Mouse (Mus musculus): Measurements from ENCODE around the gene Ddx25. TPM values are rescaled to one million over a fixed set of nuclear protein-coding genes. Genes with fewer than 3 reads are reported as not detected.

The Ddx25 gene
- polyA plus RNA-seq, 1 experiment from 2014 or later = 32.4 TPM

- WGBS = 81% methylated on average over 5 of the region's 5 CpGs
Measured at GRCm38 (mm10) chr9:35516182-35516581, 42.1 kb downstream of the Ddx25 start.

DNA sequence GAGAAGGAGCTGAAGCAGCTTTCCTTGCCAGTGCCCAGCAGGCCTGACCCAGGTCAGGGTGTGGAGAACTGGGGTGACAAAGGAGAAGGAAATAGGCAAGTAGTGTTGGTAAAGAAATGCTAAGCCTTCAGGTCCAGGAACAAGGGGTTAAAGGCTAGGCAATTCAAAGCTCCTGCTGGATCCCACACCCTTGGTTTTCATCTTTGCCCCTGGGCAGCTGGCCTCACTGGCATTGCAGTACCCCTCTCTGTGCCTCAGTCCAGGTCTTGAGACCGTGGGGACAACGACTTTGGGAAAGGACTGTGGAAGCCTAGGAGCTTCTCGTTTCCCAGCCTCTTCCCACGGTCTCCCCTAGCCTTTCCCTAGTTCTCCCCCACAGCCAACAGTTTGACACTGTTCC, 44.4 kb downstream of the Ddx25 start:
- no peak for ATAC-seq
- Histone ChIP-seq H3K4me3 (ENCODE audit: low read depth, low read length) (no peak overlapping the region), H3K9me3 (replicated peaks; ENCODE audit: control insufficient read depth, low read length, poor library complexity, severe bottlenecking) (no peaks in the 10 kb centered on the region), H3K4me2 (ENCODE audit: low read length) (no peak overlapping the region), H3K36me3 (ENCODE audit: control insufficient read depth, insufficient read depth, low read length) (no peaks in the 10 kb centered on the region), H3K9ac (ENCODE audit: low read depth, low read length) (no peak overlapping the region), H3K4me1 (ENCODE audit: control insufficient read depth, insufficient read depth, low read length) (no peaks in the 10 kb centered on the region), H3K27me3 (ENCODE audit: control insufficient read depth, insufficient read depth, low read depth, low read length) (no peaks in the 10 kb centered on the region), H3K27ac (ENCODE audit: low read length) (no peak overlapping the region)
- 86% methylated on average over 4 of the region's 4 CpGs for WGBS

More at GRCm38 (mm10) chr9:35516182-35516581, 42.1 kb downstream of the Ddx25 start:
- H3K9ac ChIP-seq (ENCODE audit: low read depth, low read length) = no peak overlapping the region
- no peak overlapping the region for H3K4me3 ChIP-seq (ENCODE audit: low read depth, low read length)
- no peaks in the 10 kb centered on the region for H3K9me3 ChIP-seq (replicated peaks; ENCODE audit: control insufficient read depth, low read length, poor library complexity, severe bottlenecking)
- H3K27ac ChIP-seq (ENCODE audit: low read length) = no peak overlapping the region
- no peak overlapping the region for H3K4me2 ChIP-seq (ENCODE audit: low read length)
- no peaks in the 10 kb centered on the region for H3K36me3 ChIP-seq (ENCODE audit: control insufficient read depth, insufficient read depth, low read length)
- H3K4me1 ChIP-seq (ENCODE audit: control insufficient read depth, insufficient read depth, low read length) = no peaks in the 10 kb centered on the region
- H3K27me3 ChIP-seq (ENCODE audit: control insufficient read depth, insufficient read depth, low read depth, low read length) = no peaks in the 10 kb centered on the region
- ATAC-seq = no peak

DNA sequence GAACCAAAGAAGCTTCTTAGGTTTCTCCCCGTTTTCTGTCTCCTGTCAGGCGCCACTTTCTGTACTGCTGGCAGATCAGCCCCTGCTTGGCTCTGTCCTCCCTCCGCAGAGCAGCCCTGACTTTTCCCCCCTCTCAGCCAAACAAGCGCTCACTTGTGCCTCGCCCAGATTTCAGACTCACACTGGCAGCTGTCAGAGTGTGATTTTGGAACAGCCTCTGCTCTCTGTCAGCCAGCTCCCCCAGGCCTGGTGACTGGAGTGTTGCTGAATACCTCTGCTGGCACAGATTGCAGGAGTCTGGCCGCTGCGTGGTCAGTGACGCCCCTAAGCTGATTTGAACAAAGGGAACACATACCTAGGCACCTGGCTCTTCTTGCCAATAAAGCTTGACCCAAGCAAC, 50.1 kb downstream of the Ddx25 start:
- ATAC-seq = peak; percentile 57; the same call in 1 of the 2 replicates
- Histone ChIP-seq H3K4me3 (ENCODE audit: low read depth, low read length) (no peak overlapping the region), H3K9me3 (replicated peaks; ENCODE audit: control insufficient read depth, low read length, poor library complexity, severe bottlenecking) (no peaks in the 10 kb centered on the region), H3K27me3 (ENCODE audit: control insufficient read depth, insufficient read depth, low read depth, low read length) (no peaks in the 10 kb centered on the region), H3K9ac (ENCODE audit: low read depth, low read length) (no peak overlapping the region), H3K4me1 (ENCODE audit: control insufficient read depth, insufficient read depth, low read length) (no peaks in the 10 kb centered on the region), H3K36me3 (ENCODE audit: control insufficient read depth, insufficient read depth, low read length) (no peaks in the 10 kb centered on the region), H3K27ac (ENCODE audit: low read length) (no peak overlapping the region), H3K4me2 (ENCODE audit: low read length) (no peak overlapping the region)
- 44% methylated on average over 8 of the region's 8 CpGs for WGBS

- Histone ChIP-seq H3K4me1 (ENCODE audit: control insufficient read depth, insufficient read depth, low read length) (no peaks in the 10 kb centered on the region), H3K27me3 (ENCODE audit: control insufficient read depth, insufficient read depth, low read depth, low read length) (no peaks in the 10 kb centered on the region), H3K4me3 (ENCODE audit: low read depth, low read length) (no peak overlapping the region), H3K27ac (ENCODE audit: low read length) (no peak overlapping the region), H3K4me2 (ENCODE audit: low read length) (no peak overlapping the region), H3K9ac (ENCODE audit: low read depth, low read length) (no peak overlapping the region), H3K36me3 (ENCODE audit: control insufficient read depth, insufficient read depth, low read length) (peaks cover 2% of the 10 kb centered on the region; the same call in 1 of the 2 replicates), H3K9me3 (replicated peaks; ENCODE audit: control insufficient read depth, low read length, poor library complexity, severe bottlenecking) (no peaks in the 10 kb centered on the region)
- 81% methylated on average over 10 of the region's 10 CpGs for WGBS
- ATAC-seq = no peak
Measured at GRCm38 (mm10) chr9:35502361-35503000, 55.8 kb downstream of the Ddx25 start.

DNA sequence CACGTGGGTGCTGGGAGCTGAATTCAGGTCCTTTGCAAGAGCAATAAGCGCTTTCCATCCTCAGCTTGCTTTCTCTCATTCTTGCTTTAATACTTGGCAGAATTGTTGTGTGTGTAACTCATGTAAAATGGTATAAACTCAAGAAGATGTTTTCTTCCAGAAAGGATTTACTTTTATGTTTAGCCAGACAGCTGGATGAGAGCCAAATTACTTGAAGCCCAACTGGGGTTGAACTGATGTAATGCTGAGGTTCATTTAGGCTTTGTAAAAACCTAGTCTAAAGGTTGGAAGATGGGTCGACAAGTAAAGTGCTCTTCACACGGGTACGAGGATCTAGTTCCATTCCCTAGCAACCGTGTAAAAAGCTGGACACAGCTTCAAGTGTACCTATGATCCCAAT, 58.4 kb downstream of the Ddx25 start:
- Histone ChIP-seq H3K4me2 (ENCODE audit: low read length) (no peak overlapping the region), H3K27ac (ENCODE audit: low read length) (no peak overlapping the region), H3K27me3 (ENCODE audit: control insufficient read depth, insufficient read depth, low read depth, low read length) (no peaks in the 10 kb centered on the region), H3K4me1 (ENCODE audit: control insufficient read depth, insufficient read depth, low read length) (no peaks in the 10 kb centered on the region), H3K4me3 (ENCODE audit: low read depth, low read length) (no peak overlapping the region), H3K9me3 (replicated peaks; ENCODE audit: control insufficient read depth, low read length, poor library complexity, severe bottlenecking) (no peaks in the 10 kb centered on the region), H3K36me3 (ENCODE audit: control insufficient read depth, insufficient read depth, low read length) (peaks cover 2% of the 10 kb centered on the region; the same call in 1 of the 2 replicates), H3K9ac (ENCODE audit: low read depth, low read length) (no peak overlapping the region)
- WGBS = 84% methylated on average over 6 of the region's 6 CpGs
- ATAC-seq = no peak

- no peaks in the 10 kb centered on the region for H3K27me3 ChIP-seq (ENCODE audit: control insufficient read depth, insufficient read depth, low read depth, low read length)
- no peak overlapping the region for H3K4me2 ChIP-seq (ENCODE audit: low read length)
- WGBS = 64% methylated on average over 3 of the region's 3 CpGs
- H3K36me3 ChIP-seq (ENCODE audit: control insufficient read depth, insufficient read depth, low read length) = peaks cover 6% of the 10 kb centered on the region; the same call in 1 of the 2 replicates
- H3K27ac ChIP-seq (ENCODE audit: low read length) = no peak overlapping the region
- H3K4me3 ChIP-seq (ENCODE audit: low read depth, low read length) = no peak overlapping the region
- no peak for ATAC-seq
- no peaks in the 10 kb centered on the region for H3K4me1 ChIP-seq (ENCODE audit: control insufficient read depth, insufficient read depth, low read length)
- H3K9ac ChIP-seq (ENCODE audit: low read depth, low read length) = no peak overlapping the region
- no peaks in the 10 kb centered on the region for H3K9me3 ChIP-seq (replicated peaks; ENCODE audit: control insufficient read depth, low read length, poor library complexity, severe bottlenecking)
Measured at GRCm38 (mm10) chr9:35495471-35495870, 62.9 kb downstream of the Ddx25 start.

DNA sequence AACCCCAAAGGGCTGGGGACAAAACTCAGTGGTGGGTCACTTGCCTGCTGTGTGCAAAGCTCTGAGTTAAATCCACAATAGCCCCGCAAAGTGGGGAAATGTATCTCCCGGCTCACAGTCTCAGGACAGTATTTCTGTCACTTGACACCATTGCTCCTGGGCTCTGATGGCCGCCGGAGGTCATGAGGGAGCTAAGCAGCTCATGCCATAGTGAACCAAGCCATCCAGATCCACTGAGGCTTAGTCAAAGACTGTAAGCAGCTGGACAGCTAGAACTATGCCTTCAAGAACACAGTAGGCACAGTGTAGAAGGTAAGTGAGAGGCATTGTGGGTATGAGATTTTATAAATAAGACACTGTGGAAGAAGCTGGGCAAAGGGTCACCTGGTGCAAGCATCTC, 63.4 kb downstream of the Ddx25 start:
- H3K9me3 ChIP-seq (replicated peaks; ENCODE audit: control insufficient read depth, low read length, poor library complexity, severe bottlenecking) = no peaks in the 10 kb centered on the region
- 61% methylated on average over 4 of the region's 4 CpGs for WGBS
- no peak overlapping the region for H3K27ac ChIP-seq (ENCODE audit: low read length)
- H3K36me3 ChIP-seq (ENCODE audit: control insufficient read depth, insufficient read depth, low read length) = peaks cover 6% of the 10 kb centered on the region; the same call in 1 of the 2 replicates
- no peaks in the 10 kb centered on the region for H3K4me1 ChIP-seq (ENCODE audit: control insufficient read depth, insufficient read depth, low read length)
- no peak for ATAC-seq
- H3K4me2 ChIP-seq (ENCODE audit: low read length) = no peak overlapping the region
- no peak overlapping the region for H3K9ac ChIP-seq (ENCODE audit: low read depth, low read length)
- no peaks in the 10 kb centered on the region for H3K27me3 ChIP-seq (ENCODE audit: control insufficient read depth, insufficient read depth, low read depth, low read length)
- H3K4me3 ChIP-seq (ENCODE audit: low read depth, low read length) = no peak overlapping the region

DNA sequence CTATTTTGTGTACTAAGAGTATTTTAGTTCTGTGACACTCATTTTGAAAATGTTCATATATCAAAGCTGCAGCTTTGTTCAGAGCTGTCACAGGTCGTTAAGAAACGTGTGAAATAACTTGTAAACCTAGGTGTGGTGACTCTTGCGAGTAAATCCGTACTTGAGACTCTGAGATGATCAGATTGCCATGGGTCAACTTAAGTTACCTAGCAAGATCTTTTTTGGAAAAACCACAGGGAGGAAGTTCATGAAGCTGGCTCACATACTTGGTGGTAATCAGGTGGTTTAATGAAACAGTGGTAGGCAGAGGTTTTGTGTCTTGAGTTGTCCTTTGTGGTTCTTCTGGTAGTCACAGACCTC, 64.6 kb downstream of the Ddx25 start:
- H3K27me3 ChIP-seq (ENCODE audit: control insufficient read depth, insufficient read depth, low read depth, low read length) = no peaks in the 10 kb centered on the region
- H3K4me2 ChIP-seq (ENCODE audit: low read length) = no peak overlapping the region
- peaks cover 9% of the 10 kb centered on the region; the same call in 1 of the 2 replicates for H3K36me3 ChIP-seq (ENCODE audit: control insufficient read depth, insufficient read depth, low read length)
- ATAC-seq = no peak
- no peaks in the 10 kb centered on the region for H3K4me1 ChIP-seq (ENCODE audit: control insufficient read depth, insufficient read depth, low read length)
- H3K4me3 ChIP-seq (ENCODE audit: low read depth, low read length) = no peak overlapping the region
- no peak overlapping the region for H3K9ac ChIP-seq (ENCODE audit: low read depth, low read length)
- H3K9me3 ChIP-seq (replicated peaks; ENCODE audit: control insufficient read depth, low read length, poor library complexity, severe bottlenecking) = no peaks in the 10 kb centered on the region
- H3K27ac ChIP-seq (ENCODE audit: low read length) = no peak overlapping the region
- WGBS = 71% methylated on average over 4 of the region's 4 CpGs

DNA sequence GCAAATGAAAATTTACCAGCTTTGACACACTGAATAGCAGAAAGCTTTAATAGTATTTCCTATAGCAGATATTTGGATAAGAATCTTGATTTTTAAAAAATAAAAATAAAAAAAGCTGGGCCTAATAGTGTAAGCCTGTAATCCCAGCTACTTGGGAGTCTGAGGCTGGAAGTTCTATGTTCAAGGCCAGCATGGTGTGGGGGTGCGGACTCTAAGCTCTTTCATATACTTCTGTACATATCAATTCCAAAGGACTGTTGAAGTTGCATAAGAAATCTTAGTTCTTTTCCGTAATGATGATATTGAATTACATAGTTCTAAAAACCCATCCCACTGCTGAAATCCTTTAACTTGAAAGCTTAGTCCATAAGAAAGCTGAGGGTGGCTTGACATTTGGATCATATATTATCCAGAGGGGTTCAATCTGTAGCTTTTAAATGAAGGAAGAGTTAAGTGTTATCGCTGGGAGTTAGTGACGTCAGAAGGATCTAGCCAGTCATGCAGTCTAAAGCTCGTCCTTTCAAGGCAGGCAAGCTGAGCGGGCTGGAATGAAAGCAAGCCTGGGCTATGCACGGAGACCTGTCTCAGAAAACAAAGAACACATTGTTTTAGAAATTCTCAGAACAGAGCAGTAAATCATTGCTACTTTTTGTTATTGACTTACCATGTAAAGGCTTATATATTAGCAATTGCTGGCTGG, 65.1 kb downstream of the Ddx25 start:
- WGBS = 55% methylated on average over 7 of the region's 7 CpGs
- Histone ChIP-seq H3K27ac (ENCODE audit: low read length) (no peak overlapping the region), H3K4me3 (ENCODE audit: low read depth, low read length) (no peak overlapping the region), H3K36me3 (ENCODE audit: control insufficient read depth, insufficient read depth, low read length) (peaks cover 11% of the 10 kb centered on the region; the same call in 1 of the 2 replicates), H3K4me1 (ENCODE audit: control insufficient read depth, insufficient read depth, low read length) (no peaks in the 10 kb centered on the region), H3K9me3 (replicated peaks; ENCODE audit: control insufficient read depth, low read length, poor library complexity, severe bottlenecking) (no peaks in the 10 kb centered on the region), H3K9ac (ENCODE audit: low read depth, low read length) (no peak overlapping the region), H3K4me2 (ENCODE audit: low read length) (no peak overlapping the region), H3K27me3 (ENCODE audit: control insufficient read depth, insufficient read depth, low read depth, low read length) (no peaks in the 10 kb centered on the region)
- ATAC-seq = no peak

Data from midbrain, embryonic 16.5 days (tissue).